In the genomic region with DNA sequence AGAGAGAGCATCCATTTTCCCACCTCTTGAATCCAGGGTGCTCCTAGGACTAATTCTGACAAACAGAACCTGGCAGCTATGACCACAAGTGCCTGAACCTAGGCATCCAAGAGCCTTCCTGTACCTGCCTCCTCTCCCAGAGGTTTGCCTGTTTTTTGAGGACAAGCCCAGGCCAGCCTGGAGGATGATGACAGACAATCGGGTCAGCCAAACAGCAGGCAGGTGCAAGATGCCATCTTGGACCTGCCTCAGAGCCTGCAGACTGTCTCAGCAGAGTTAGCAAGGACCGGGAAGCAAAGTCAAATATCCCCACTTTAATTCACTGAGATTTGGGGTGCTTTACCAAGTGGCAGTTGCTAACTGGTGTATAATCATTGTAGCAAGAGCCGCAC, we compare ENCODE assay signal across 10 mouse cellular contexts.
DNase-seq lines count a peak whose midpoint lies in the region; ATAC-seq and TF ChIP-seq lines count a peak whose summit lies in the region.
"Had no signal": no experiment of that assay in that cellular context is flagged by ENCODE, and none has a peak within 500 bp of the region (broad histone marks: within the 10 kb centered on the region; RNA-seq: fewer than 3 reads in every experiment).

No protein-coding gene starts in this region.

- H3K9me3 ChIP-seq in hindbrain, embryonic 10.5 days = no peaks in the 10 kb centered on the region
- no peaks in the 10 kb centered on the region for H3K9me3 ChIP-seq in hindbrain, embryonic 12.5 days (replicated peaks)
- H3K9me3 ChIP-seq in hindbrain, embryonic 11.5 days (ENCODE audit: control insufficient read depth, low read length) = no peaks in the 10 kb centered on the region
- no peaks in the 10 kb centered on the region for H3K9me3 ChIP-seq in liver, postnatal 0 days (ENCODE audit: low read length)

- H3K4me2 ChIP-seq in hindbrain, embryonic 12.5 days (replicated peaks) = no peak overlapping the region
- no peak overlapping the region for H3K4me2 ChIP-seq in hindbrain, embryonic 11.5 days (replicated peaks; ENCODE audit: low read depth, low read length)
- peak overlapping the region; percentile 61 for H3K4me2 ChIP-seq in liver, postnatal 0 days (ENCODE audit: low read depth, low read length)

- ATAC-seq in hindbrain, embryonic 12.5 days (ENCODE audit: low FRiP score) = no peak
- peak; percentile 29 for ATAC-seq in erythroblast, adult 5-6 weeks (replicated peaks; ENCODE audit: low FRiP score, poor library complexity, severe bottlenecking)
- ATAC-seq in hindbrain, embryonic 11.5 days (ENCODE audit: low FRiP score) = no peak
- 0 out of 2 replicates have a peak, but pooled peaks have one; percentile 1 for ATAC-seq in liver, postnatal 0 days
- ATAC-seq in megakaryocyte, adult 5-6 weeks (ENCODE audit: poor library complexity, severe bottlenecking) = no peak
- ATAC-seq: CD4-positive, CD25-positive, alpha-beta regulatory T cell, adult 4 months had no signal

- peak overlapping the region; percentile 74; the same call in 1 of the 2 replicates for H3K27ac ChIP-seq in hindbrain, embryonic 10.5 days
- no peak overlapping the region for H3K27ac ChIP-seq in hindbrain, embryonic 12.5 days
- H3K27ac ChIP-seq in hindbrain, embryonic 11.5 days (ENCODE audit: low read depth, low read length) = 0 out of 2 replicates have a peak overlapping the region, but pooled peaks have one; percentile 36
- H3K27ac ChIP-seq in liver, postnatal 0 days (ENCODE audit: low read depth) = peak overlapping the region; percentile 99

- no peak overlapping the region for H3K4me3 ChIP-seq in hindbrain, embryonic 10.5 days
- H3K4me3 ChIP-seq in hindbrain, embryonic 12.5 days = no peak overlapping the region
- H3K4me3 ChIP-seq in hindbrain, embryonic 11.5 days (ENCODE audit: low read depth, low read length) = no peak overlapping the region
- no peak overlapping the region for H3K4me3 ChIP-seq in liver, postnatal 0 days (ENCODE audit: low read depth, low read length)

- WGBS in hindbrain, embryonic 10.5 days = 86% methylated on average over 3 of the region's 3 CpGs
- WGBS in hindbrain, embryonic 12.5 days = 77% methylated on average over 3 of the region's 3 CpGs
- 69% methylated on average over 3 of the region's 3 CpGs for WGBS in hindbrain, embryonic 11.5 days
- 60% methylated on average over 3 of the region's 3 CpGs for WGBS in liver, postnatal 0 days (ENCODE audit: insufficient replicate concordance)

- no peaks in the 10 kb centered on the region for H3K36me3 ChIP-seq in hindbrain, embryonic 10.5 days
- no peaks in the 10 kb centered on the region for H3K36me3 ChIP-seq in hindbrain, embryonic 12.5 days
- no peaks in the 10 kb centered on the region for H3K36me3 ChIP-seq in hindbrain, embryonic 11.5 days (ENCODE audit: control insufficient read depth, insufficient read depth, low read length)
- no peaks in the 10 kb centered on the region for H3K36me3 ChIP-seq in liver, postnatal 0 days (replicated peaks; ENCODE audit: insufficient read depth, low read length)

- TF ChIP-seq CTCF in liver, postnatal 0 days (IDR thresholded peaks at IDR 0.05; ENCODE audit: low read depth) = no peak

- H3K9ac ChIP-seq in hindbrain, embryonic 12.5 days = no peak overlapping the region
- H3K9ac ChIP-seq in hindbrain, embryonic 11.5 days (ENCODE audit: low read depth, low read length) = no peak overlapping the region
- peak overlapping the region; percentile 66 for H3K9ac ChIP-seq in liver, postnatal 0 days (replicated peaks)

- no peak for TF ChIP-seq EP300 in liver, postnatal 0 days (IDR thresholded peaks at IDR 0.05; ENCODE audit: low read depth)

- H3K4me1 ChIP-seq in hindbrain, embryonic 10.5 days (replicated peaks) = peaks cover 62% of the 10 kb centered on the region
- peaks cover 30% of the 10 kb centered on the region for H3K4me1 ChIP-seq in hindbrain, embryonic 12.5 days
- H3K4me1 ChIP-seq in hindbrain, embryonic 11.5 days (replicated peaks; ENCODE audit: control insufficient read depth, insufficient read depth, low read length) = peaks cover 10% of the 10 kb centered on the region
- peaks cover 33% of the 10 kb centered on the region for H3K4me1 ChIP-seq in liver, postnatal 0 days (ENCODE audit: insufficient read depth)

- no peak for DNase-seq in hindbrain, embryonic 10.5 days (ENCODE audit: low spot score)
- DNase-seq in hindbrain, embryonic 11.5 days (ENCODE audit: low spot score) = no peak
- peak; percentile 25 for DNase-seq in liver, postnatal 0 days
- DNase-seq in kidney, postnatal 14 days = no peak
- no peak for DNase-seq in yolk sac, embryonic 10.5 days (ENCODE audit: low spot score)
- DNase-seq: gastrocnemius, postnatal 36 days had no signal

- peaks cover 7% of the 10 kb centered on the region; the same call in 1 of the 2 replicates for H3K27me3 ChIP-seq in hindbrain, embryonic 10.5 days (ENCODE audit: insufficient read depth, poor library complexity, severe bottlenecking)
- H3K27me3 ChIP-seq in hindbrain, embryonic 12.5 days = no peaks in the 10 kb centered on the region
- no peaks in the 10 kb centered on the region for H3K27me3 ChIP-seq in hindbrain, embryonic 11.5 days (ENCODE audit: control insufficient read depth, insufficient read depth, low read length)
- H3K27me3 ChIP-seq in liver, postnatal 0 days (ENCODE audit: insufficient read depth, low read length) = no peaks in the 10 kb centered on the region

Comparison
In these comparisons a context has a peak if more than half of its experiments do, and no peak if none do; other contexts are left out.
1. ATAC-seq: peak in erythroblast, adult 5-6 weeks (single experiment) and liver, postnatal 0 days (single experiment); none in hindbrain, embryonic 12.5 days (single experiment), hindbrain, embryonic 11.5 days (single experiment) and megakaryocyte, adult 5-6 weeks (single experiment).